Mouse (Mus musculus): ENCODE measurements around the gene Faxc.

Gene Faxc

DNA sequence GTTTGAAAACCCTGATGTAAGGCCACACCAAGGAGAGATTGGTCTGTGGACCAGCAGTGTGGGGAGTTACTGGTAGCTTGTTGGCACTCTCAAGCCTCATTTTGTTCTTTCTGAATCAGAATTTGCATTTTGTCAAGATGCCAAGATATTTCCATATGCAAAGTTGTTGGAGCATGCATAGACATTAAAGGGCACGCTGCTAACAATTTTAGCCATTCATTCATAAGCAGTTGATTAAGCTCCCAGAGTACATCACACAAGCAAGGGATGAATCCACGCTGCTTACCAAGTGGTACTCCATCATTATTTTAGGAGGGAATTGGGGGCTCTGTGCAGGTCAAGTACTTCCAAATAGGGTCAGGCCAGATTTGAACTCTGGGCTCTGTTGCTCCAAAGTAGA is 98.8 kb downstream of the Faxc start:
- DNase-seq (ENCODE audit: low spot score in 2 of 2), result no peak
